ENCODE assay signal across 15 mouse cellular contexts in genomic region chrX:107250390-107250789, GRCm38 (mm10). TPM values are rescaled to one million over a fixed set of nuclear protein-coding genes. Genes with fewer than 3 reads are reported as not detected.
DNase-seq lines count a peak whose midpoint lies in the region; ATAC-seq and TF ChIP-seq lines count a peak whose summit lies in the region.
"Had no signal": no experiment of that assay in that cellular context is flagged by ENCODE, and none has a peak within 500 bp of the region (broad histone marks: within the 10 kb centered on the region; RNA-seq: fewer than 3 reads in every experiment).

No protein-coding gene starts in this region.

- H3K27me3 ChIP-seq in G1E (ENCODE audit: insufficient read depth, low read length), result no peaks in the 10 kb centered on the region
- no peaks in the 10 kb centered on the region for H3K27me3 ChIP-seq in splenic B cell, adult 2 months (ENCODE audit: control insufficient read depth, insufficient read depth, low read length, poor library complexity, severe bottlenecking)
- H3K27me3 ChIP-seq in kidney, adult 2 months (replicated peaks; ENCODE audit: control insufficient read depth, insufficient read depth, low read length), result no peaks in the 10 kb centered on the region
- H3K27me3 ChIP-seq: forebrain, embryonic 13.5 days; neural tube, embryonic 15.5 days had no signal

- no peaks in the 10 kb centered on the region for H3K4me1 ChIP-seq in G1E (ENCODE audit: insufficient read depth, low read depth, low read length)
- H3K4me1 ChIP-seq in kidney, adult 2 months (ENCODE audit: control insufficient read depth, insufficient read depth, low read length), result no peaks in the 10 kb centered on the region
- H3K4me1 ChIP-seq: forebrain, embryonic 13.5 days; kidney, embryonic 15.5 days; neural tube, embryonic 15.5 days had no signal

- H3K9me3 ChIP-seq in G1E (replicated peaks), result no peaks in the 10 kb centered on the region
- H3K9me3 ChIP-seq: forebrain, embryonic 13.5 days; kidney, embryonic 15.5 days; neural tube, embryonic 15.5 days had no signal

- peak; percentile 68 to 76 for DNase-seq in spleen, postnatal 36 days (ENCODE audit: low spot score in 2 of 2)
- no peak for DNase-seq in spleen, postnatal 14 days (ENCODE audit: low spot score in 2 of 2)
- DNase-seq in G1E (ENCODE audit: low spot score), result peak; percentile 1
- DNase-seq in induced T-regulatory cell, adult 2 months (ENCODE audit: low read depth), result peak; percentile 66
- DNase-seq in splenic B cell, adult 2 months (ENCODE audit: low read depth, low spot score), result peak; percentile 80
- DNase-seq in kidney, adult 2 months, result no peak
- no peak for DNase-seq in kidney, postnatal 10 days
- DNase-seq: adrenal gland, postnatal 10 days; lung, postnatal 14 days had no signal

- TF ChIP-seq POLR2A in kidney, adult 2 months (IDR thresholded peaks at IDR 0.05; ENCODE audit: low read depth, low read length), result no peak

- ATAC-seq in G1E (ENCODE audit: extremely low read depth, insufficient number of reproducible peaks, low FRiP score, poor library complexity, severe bottlenecking), result peak; percentile 94
- ATAC-seq: forebrain, embryonic 13.5 days; hindbrain, embryonic 16.5 days had no signal

- 76% methylated on average over 2 of the region's 2 CpGs for WGBS in kidney, adult 2 months

- TF ChIP-seq CTCF in G1E (IDR thresholded peaks at IDR 0.05; ENCODE audit: low read depth, low read length), result no peak
- no peak for TF ChIP-seq CTCF in kidney, adult 2 months (conservative IDR thresholded peaks at IDR 0.05; ENCODE audit: insufficient read depth, insufficient read length, low read depth, low read length)

- no peak overlapping the region for H3K4me3 ChIP-seq in G1E (ENCODE audit: low read depth, low read length)
- no peak overlapping the region for H3K4me3 ChIP-seq in kidney, adult 2 months (ENCODE audit: insufficient read depth, low read depth, low read length)
- H3K4me3 ChIP-seq: forebrain, embryonic 13.5 days; kidney, embryonic 15.5 days; layer of hippocampus, adult 2 months; neural tube, embryonic 15.5 days had no signal

- no peak overlapping the region for H3K27ac ChIP-seq in kidney, adult 2 months (ENCODE audit: insufficient read depth, low read depth, low read length)
- H3K27ac ChIP-seq: forebrain, embryonic 13.5 days; kidney, embryonic 15.5 days; layer of hippocampus, adult 2 months; neural tube, embryonic 15.5 days had no signal

- no peaks in the 10 kb centered on the region for H3K36me3 ChIP-seq in G1E (replicated peaks)
- H3K36me3 ChIP-seq in splenic B cell, adult 2 months (ENCODE audit: control insufficient read depth, insufficient read depth, low read length, poor library complexity, severe bottlenecking), result no peaks in the 10 kb centered on the region
- H3K36me3 ChIP-seq in kidney, adult 2 months (ENCODE audit: control insufficient read depth, insufficient read depth, low read length), result no peaks in the 10 kb centered on the region
- H3K36me3 ChIP-seq: kidney, embryonic 15.5 days; neural tube, embryonic 15.5 days had no signal

RNA-seq across cellular contexts. Expression of gene Gpr174, which starts 5.3 kb away (rescaled TPM):
- total RNA-seq in G1E (2014; fragmentation: Nextera tagmentation) (1.3 and 1.8 TPM in 2 replicates), G1E (2017) (10.4 and 11.0 TPM in 2 replicates)
- polyA plus RNA-seq in G1E (2012), result 0.03 TPM in 1 of 2 replicates, not detected in the other
- polyA plus RNA-seq in kidney, adult 2 months (2012; rRNA removed), result 0.01 and 0.36 TPM in 2 replicates
- total RNA-seq: layer of hippocampus, adult 2 months; midbrain, postnatal 0 days had no signal
- polyA plus RNA-seq: forebrain, embryonic 13.5 days; hindbrain, embryonic 16.5 days; neural tube, embryonic 15.5 days had no signal

Comparison
In these comparisons a context has a peak if more than half of its experiments do, and no peak if none do; other contexts are left out.
1. DNase-seq: peak in spleen, postnatal 36 days (2 of 2), G1E (single experiment), induced T-regulatory cell, adult 2 months (single experiment) and splenic B cell, adult 2 months (single experiment); none in spleen, postnatal 14 days (0 of 2), kidney, adult 2 months (single experiment) and kidney, postnatal 10 days (single experiment).